Mouse (Mus musculus) spleen, postnatal 4 days (tissue): ENCODE measurements around the gene Gm14399.
A peak's percentile ranks its signal among the peaks of the same experiment; 100 is the strongest.
"Not testable (repeated sequence)": the region's sequence is repeated elsewhere in the genome, so short reads cannot be mapped to it uniquely, and the experiment has no call there.

Experiments used
- DNase-seq, 2 experiments: peaks; one replicate each; pipeline ENCODE4 v3.0.0; 2022; ENCODE audit warnings: low spot score in 2 of 2

The Gm14399 gene

GRCm38 (mm10) chr2:175141993-175142295, at the start of gene Gm14399:
Gene Gm14399 (minus strand): TSS chr2:175142012.
- not testable (repeated sequence) for DNase-seq

DNA sequence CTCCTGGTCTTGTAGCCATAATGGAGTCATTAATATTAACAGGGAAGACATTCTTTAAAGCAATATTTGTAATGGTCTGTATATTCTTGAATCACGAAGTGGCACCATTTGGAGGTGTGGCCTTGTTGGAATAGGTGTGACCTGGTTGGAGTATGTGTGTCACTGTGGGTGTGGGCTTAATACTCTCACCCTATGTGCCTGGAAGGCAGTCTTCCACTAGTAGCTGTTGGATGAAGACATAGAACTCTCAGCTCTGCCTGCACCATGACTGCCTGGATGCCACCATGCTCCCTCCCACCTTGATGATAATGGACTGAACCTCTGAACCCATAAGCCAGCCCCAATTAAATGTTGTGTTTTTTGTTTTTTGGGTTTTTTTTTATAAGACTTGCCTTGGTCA, 37.2 kb upstream of the Gm14399 start:
- peak in 1 of 2 experiments; percentile 50 for DNase-seq

- peak in 1 of 2 experiments; percentile 52 for DNase-seq
These were observed 34.5 kb upstream of the Gm14399 start for GRCm38 (mm10) chr2:175176312-175176711.

DNA sequence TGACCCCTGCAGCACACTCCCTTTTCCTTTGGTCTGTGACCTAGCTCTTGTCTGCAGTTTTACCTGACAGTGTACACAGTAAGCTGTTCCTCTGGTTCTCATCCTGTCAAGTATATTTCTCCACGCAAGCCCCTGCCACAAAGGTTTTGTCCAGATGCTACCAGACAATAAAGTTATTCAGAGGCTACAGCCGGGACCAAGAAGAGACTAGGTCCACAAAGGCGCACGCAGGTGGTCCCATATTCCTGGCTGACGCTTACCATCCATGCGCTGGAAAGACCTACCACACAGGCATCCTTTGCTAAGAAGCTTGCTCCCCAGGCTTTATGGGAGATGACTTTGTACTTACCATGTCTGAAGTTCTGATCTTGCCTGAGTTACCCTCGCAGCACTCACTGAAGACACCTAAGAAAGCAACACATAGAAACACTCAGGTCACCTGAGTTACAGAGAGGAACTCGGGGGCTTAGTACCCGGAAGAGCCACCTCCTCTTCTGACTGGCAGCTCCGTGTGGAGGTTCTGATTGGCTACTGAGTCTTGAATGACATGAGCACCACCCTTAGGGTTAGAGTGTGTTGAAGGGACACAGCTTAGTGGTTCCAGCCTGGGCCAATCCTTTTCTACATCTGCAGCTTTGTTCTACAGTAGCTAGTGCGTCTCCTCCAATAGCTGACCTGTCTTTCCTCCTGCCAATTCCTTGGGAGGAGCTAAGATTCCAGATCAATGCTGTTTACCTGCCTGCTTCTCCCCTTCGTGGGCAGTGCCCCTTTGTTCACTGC, 33.8 kb upstream of the Gm14399 start, which contains the start of gene Gm14443:
Gm14443 (minus strand) TSS at position 471 of the 780 bp plus-strand sequence.
- peak in 1 of 2 experiments; percentile 64 for DNase-seq

GRCm38 (mm10) chr2:175174058-175174457, 32.2 kb upstream of the Gm14399 start:
- peak in 1 of 2 experiments; percentile 53 for DNase-seq

GRCm38 (mm10) chr2:175172906-175173595, 31.2 kb upstream of the Gm14399 start:
- peak in 1 of 2 experiments; percentile 59 for DNase-seq

DNA sequence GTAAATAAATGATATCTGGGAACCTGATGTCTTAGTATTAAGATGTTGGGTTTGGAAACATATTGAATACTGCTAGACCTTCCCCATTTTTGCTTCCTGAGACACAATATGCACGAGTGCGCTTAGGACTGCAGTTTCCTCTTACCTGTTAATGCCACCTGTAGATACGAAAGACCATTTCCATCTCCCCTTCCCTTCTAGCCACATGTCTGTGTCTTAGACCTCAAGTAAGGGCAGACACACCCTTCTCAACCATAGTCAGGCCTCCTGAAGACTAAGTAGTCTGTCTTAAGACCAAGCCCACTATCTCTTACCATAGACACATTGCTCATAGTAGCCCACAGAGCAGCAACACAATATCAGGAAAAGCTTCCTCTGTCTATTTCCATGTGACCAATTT, 30.3 kb upstream of the Gm14399 start:
- DNase-seq = peak in 1 of 2 experiments; percentile 51

- DNase-seq = peak in 1 of 2 experiments; percentile 55
These were observed 25.1 kb upstream of the Gm14399 start for GRCm38 (mm10) chr2:175166870-175167269.

- DNase-seq = peak in 1 of 2 experiments; percentile 55
These were observed 23.3 kb upstream of the Gm14399 start for GRCm38 (mm10) chr2:175165110-175165509.

DNA sequence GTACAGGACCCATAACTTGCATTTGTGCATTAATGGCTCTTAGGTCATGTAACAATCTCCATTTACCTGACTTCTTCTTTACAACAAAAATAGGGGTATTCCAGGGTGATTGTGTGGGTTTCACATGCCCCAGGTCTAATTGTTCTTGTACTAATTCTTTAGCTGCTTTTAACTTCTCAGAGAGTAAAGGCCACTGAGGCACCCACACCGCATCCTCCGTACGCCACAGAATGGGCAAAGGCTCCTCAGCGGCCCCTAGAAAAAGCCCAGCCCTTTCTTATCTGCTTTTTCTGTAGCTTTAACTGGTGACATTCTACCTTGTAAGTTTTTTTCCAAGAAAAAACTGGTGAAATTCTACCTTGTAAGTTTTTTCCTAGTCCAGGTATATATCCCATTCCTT, 19.6 kb upstream of the Gm14399 start:
- DNase-seq = peak in 1 of 2 experiments; percentile 57

- DNase-seq = no peak
These were observed 16.8 kb upstream of the Gm14399 start for GRCm38 (mm10) chr2:175158642-175159041.

GRCm38 (mm10) chr2:175156696-175157095, 14.9 kb upstream of the Gm14399 start:
- DNase-seq = peak in 1 of 2 experiments; percentile 55

DNA sequence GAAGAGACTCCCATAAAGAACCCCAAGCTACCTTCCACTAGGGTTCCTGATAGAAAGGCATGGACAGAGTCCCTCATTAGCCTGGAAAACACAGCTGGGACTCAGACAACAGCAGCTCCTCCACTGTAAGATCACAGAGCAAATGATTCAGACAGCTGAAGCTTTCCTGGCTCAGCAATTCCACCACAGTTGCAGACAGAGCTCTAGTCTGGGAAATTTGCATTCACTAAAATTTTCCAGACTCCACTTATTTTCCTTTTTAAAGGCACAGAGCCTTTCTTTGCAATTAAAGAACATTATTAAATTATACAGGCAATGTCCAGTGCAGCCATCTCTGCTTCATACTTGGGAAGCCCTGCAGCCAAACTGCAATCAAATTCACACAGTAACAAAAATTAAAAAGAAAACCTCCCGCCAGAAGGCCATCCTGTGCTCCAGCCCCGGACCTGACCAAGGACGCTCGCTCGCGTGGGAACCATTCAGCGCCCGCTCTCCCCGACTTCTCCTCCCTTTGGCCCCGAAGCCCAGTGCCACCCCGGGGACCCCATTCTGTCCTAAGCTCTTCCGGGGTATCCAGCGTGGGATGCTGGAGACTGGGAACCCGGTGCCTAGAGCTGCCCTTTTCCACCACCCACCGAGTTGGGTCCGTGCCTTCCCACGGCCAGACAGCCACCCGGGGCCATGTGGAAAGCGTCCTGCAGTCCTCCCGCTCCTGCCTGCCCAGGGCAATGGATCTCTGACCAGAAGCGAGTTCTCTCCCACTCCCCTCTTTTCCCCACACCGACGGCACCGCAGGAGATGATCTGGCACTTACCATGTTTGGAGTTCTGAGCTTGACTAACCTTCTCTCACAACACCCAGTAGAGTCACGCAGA, 457 bp downstream of the Gm14399 start:
- DNase-seq = peak in 1 of 2 experiments; percentile 59

GRCm38 (mm10) chr2:175140624-175141023, 1.2 kb downstream of the Gm14399 start:
- DNase-seq = not testable (repeated sequence)
